Mouse (Mus musculus) liver, embryonic 14.5 days (tissue): ENCODE results near the gene Fam166a.

Experiments
- CTCF ChIP-seq: IDR thresholded peaks from 2 replicates; pipeline ENCODE4 v1.5.1; 2016; ENCODE audit warnings: antibody characterized with exemption, low read depth, control low read depth
- EP300 ChIP-seq: IDR thresholded peaks from 2 replicates; pipeline ENCODE4 v1.6.1; 2016; ENCODE audit warnings: antibody characterized with exemption, low read depth

GRCm38 (mm10) chr2:25177076-25177475 is 41.5 kb upstream of the Fam166a start:
- TF ChIP-seq CTCF (no peak), EP300 (no peak)
